Mouse (Mus musculus) ES-E14 (cell line): ENCODE measurements around the gene Gm28047.

Experiments used
- MAFK ChIP-seq: IDR thresholded peaks from 2 replicates; pipeline ENCODE4 v1.6.1; 2014; ENCODE audit warnings: mild to moderate bottlenecking, low read depth, low read length, inconsistent platforms; ENCODE audit not compliant: insufficient read depth
- ZC3H11A ChIP-seq: IDR thresholded peaks from 2 replicates; pipeline ENCODE4 v1.6.1; 2012; ENCODE audit warnings: low read depth, mild to moderate bottlenecking, inconsistent platforms, low read length, borderline replicate concordance

DNA sequence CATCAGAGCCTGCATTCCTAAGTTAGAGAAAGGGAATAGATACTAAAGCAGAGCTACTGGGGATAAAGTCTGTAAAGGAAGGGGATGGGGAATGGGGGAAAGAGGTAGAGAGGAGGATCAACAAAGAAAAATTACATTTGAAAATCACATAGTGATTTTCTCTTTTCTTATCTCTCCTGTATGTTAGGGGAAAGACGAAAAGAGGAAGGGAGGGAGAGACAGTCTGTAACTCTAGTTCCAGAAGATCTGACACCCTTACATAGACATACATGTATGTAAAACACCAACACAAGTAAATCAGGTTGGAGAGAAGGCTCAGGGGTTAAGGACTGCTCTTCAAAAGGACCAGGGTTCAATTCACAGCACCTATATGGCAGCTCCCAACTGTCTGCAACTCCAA is 43.7 kb downstream of the Gm28047 start:
- TF ChIP-seq ZC3H11A = no peak
- no peak for TF ChIP-seq MAFK
